Comparison of ENCODE assay signal across 8 mouse cellular contexts in the genomic region with DNA sequence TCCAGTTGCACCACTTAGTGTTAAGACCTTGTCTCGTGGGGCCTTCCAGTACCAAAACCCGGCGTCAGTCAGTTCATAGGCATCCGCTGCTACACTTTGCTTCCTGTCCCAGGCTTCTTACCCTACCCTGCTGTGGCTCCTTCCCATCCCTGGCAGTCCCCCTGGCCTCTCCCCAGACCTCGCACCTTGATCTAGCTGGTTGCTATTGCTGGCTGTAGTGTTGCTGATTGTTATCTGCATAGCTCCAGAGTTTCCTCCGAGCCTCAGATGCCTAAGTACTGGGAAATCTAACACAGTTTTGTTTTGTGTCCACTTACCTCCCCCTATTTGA. TPM values are rescaled to one million over a fixed set of nuclear protein-coding genes. Genes with fewer than 3 reads are reported as not detected.
DNase-seq lines count a peak whose midpoint lies in the region; ATAC-seq and TF ChIP-seq lines count a peak whose summit lies in the region.

No protein-coding gene starts in this region.

- H3K4me3 ChIP-seq in G1E (ENCODE audit: low read depth, low read length) = peak overlapping the region; percentile 91
- H3K4me3 ChIP-seq in forebrain, embryonic 16.5 days (replicated peaks; ENCODE audit: low read length) = peak overlapping the region; percentile 93
- peak overlapping the region; percentile 91 for H3K4me3 ChIP-seq in kidney, postnatal 0 days (replicated peaks; ENCODE audit: low read depth, low read length)
- H3K4me3 ChIP-seq in midbrain, embryonic 15.5 days = peak overlapping the region; percentile 94

- H3K9me3 ChIP-seq in G1E (replicated peaks) = no peaks in the 10 kb centered on the region
- no peaks in the 10 kb centered on the region for H3K9me3 ChIP-seq in forebrain, embryonic 16.5 days (ENCODE audit: control insufficient read depth, low read length)
- no peaks in the 10 kb centered on the region for H3K9me3 ChIP-seq in kidney, postnatal 0 days (replicated peaks; ENCODE audit: low read length)
- no peaks in the 10 kb centered on the region for H3K9me3 ChIP-seq in midbrain, embryonic 15.5 days

- no peaks in the 10 kb centered on the region for H3K27me3 ChIP-seq in G1E (ENCODE audit: insufficient read depth, low read length)
- no peaks in the 10 kb centered on the region for H3K27me3 ChIP-seq in forebrain, embryonic 16.5 days (replicated peaks; ENCODE audit: control insufficient read depth, insufficient read depth, low read length)
- H3K27me3 ChIP-seq in kidney, postnatal 0 days (ENCODE audit: insufficient read depth, low read length) = no peaks in the 10 kb centered on the region
- H3K27me3 ChIP-seq in midbrain, embryonic 15.5 days (replicated peaks) = no peaks in the 10 kb centered on the region

- H3K4me1 ChIP-seq in G1E (ENCODE audit: insufficient read depth, low read depth, low read length) = peaks cover 41% of the 10 kb centered on the region
- peaks cover 27% of the 10 kb centered on the region for H3K4me1 ChIP-seq in forebrain, embryonic 16.5 days (replicated peaks; ENCODE audit: control insufficient read depth, insufficient read depth, low read length)
- H3K4me1 ChIP-seq in kidney, postnatal 0 days (replicated peaks; ENCODE audit: insufficient read depth, low read length) = peaks cover 12% of the 10 kb centered on the region; the same call in 1 of the 2 replicates
- H3K4me1 ChIP-seq in midbrain, embryonic 15.5 days = peaks cover 36% of the 10 kb centered on the region

- no peak for ATAC-seq in G1E (ENCODE audit: extremely low read depth, insufficient number of reproducible peaks, low FRiP score, poor library complexity, severe bottlenecking)
- no peak for ATAC-seq in forebrain, embryonic 16.5 days
- no peak for ATAC-seq in kidney, postnatal 0 days (replicated peaks; ENCODE audit: low FRiP score, low read depth)
- ATAC-seq in midbrain, embryonic 15.5 days (replicated peaks) = no peak

- TF ChIP-seq CTCF in G1E (IDR thresholded peaks at IDR 0.05; ENCODE audit: low read depth, low read length) = no peak
- no peak for TF ChIP-seq CTCF in kidney, postnatal 0 days (IDR thresholded peaks at IDR 0.05; ENCODE audit: low read depth)

- H3K9ac ChIP-seq in forebrain, embryonic 16.5 days (replicated peaks; ENCODE audit: low read depth, low read length) = peak overlapping the region; percentile 91
- H3K9ac ChIP-seq in kidney, postnatal 0 days (ENCODE audit: low read depth, low read length) = peak overlapping the region; percentile 89
- peak overlapping the region; percentile 81; the same call in 1 of the 2 replicates for H3K9ac ChIP-seq in midbrain, embryonic 15.5 days

- H3K36me3 ChIP-seq in G1E (replicated peaks) = peaks cover 34% of the 10 kb centered on the region
- H3K36me3 ChIP-seq in forebrain, embryonic 16.5 days (ENCODE audit: control insufficient read depth, insufficient read depth) = no peaks in the 10 kb centered on the region
- no peaks in the 10 kb centered on the region for H3K36me3 ChIP-seq in kidney, postnatal 0 days (ENCODE audit: insufficient read depth, low read length)
- H3K36me3 ChIP-seq in midbrain, embryonic 15.5 days (replicated peaks) = no peaks in the 10 kb centered on the region

- peak; percentile 41 for DNase-seq in cerebellum, adult 11-12 months
- no peak for DNase-seq in cerebellum, postnatal 10 days
- peak; percentile 19 for DNase-seq in G1E (ENCODE audit: low spot score)
- DNase-seq in kidney, postnatal 0 days (ENCODE audit: low spot score) = peak; percentile 10
- DNase-seq in right cerebral cortex, postnatal 14 days = no peak
- DNase-seq in layer of hippocampus, adult 8-10 months (ENCODE audit: low spot score in 2 of 2) = no peak

- peak overlapping the region; percentile 90 for H3K4me2 ChIP-seq in forebrain, embryonic 16.5 days (ENCODE audit: low read length)
- H3K4me2 ChIP-seq in kidney, postnatal 0 days (ENCODE audit: low read length) = peak overlapping the region; percentile 96
- H3K4me2 ChIP-seq in midbrain, embryonic 15.5 days = peak overlapping the region; percentile 83

- no peak overlapping the region for H3K27ac ChIP-seq in forebrain, embryonic 16.5 days (ENCODE audit: low read length)
- H3K27ac ChIP-seq in kidney, postnatal 0 days = peak overlapping the region; percentile 88; the same call in 1 of the 2 replicates
- no peak overlapping the region for H3K27ac ChIP-seq in midbrain, embryonic 15.5 days

- 29% methylated on average over 6 of the region's 6 CpGs for WGBS in forebrain, embryonic 16.5 days
- WGBS in kidney, postnatal 0 days = 6% methylated on average over 6 of the region's 6 CpGs
- WGBS in midbrain, embryonic 15.5 days = 33% methylated on average over 6 of the region's 6 CpGs

RNA-seq across cellular contexts. Expression of a gene that starts 0.2 kb away (rescaled TPM):
- total RNA-seq in G1E (2014; fragmentation: Nextera tagmentation) (33.6 and 48.0 TPM in 2 replicates), G1E (2017) (71.2 and 71.6 TPM in 2 replicates)
- polyA plus RNA-seq in G1E (2012) = 55.1 and 56.4 TPM in 2 replicates
- polyA plus RNA-seq in forebrain, embryonic 16.5 days (2015; fragmentation: Nextera tagmentation; extraction: Ambion mirVana) = 50.5 and 53.4 TPM in 2 replicates
- 41.2 and 44.2 TPM in 2 replicates for polyA plus RNA-seq in kidney, postnatal 0 days (2015; fragmentation: Nextera tagmentation; extraction: Ambion mirVana)
- polyA plus RNA-seq in midbrain, embryonic 15.5 days (2015; fragmentation: Nextera tagmentation; extraction: Ambion mirVana) = 47.5 and 48.9 TPM in 2 replicates
- 10 to 100 TPM; 25.9 to 28.8 (median 26.8) TPM for total RNA-seq in layer of hippocampus, adult 8-10 months (2022)

RNA-seq across cellular contexts. Expression of a gene that starts 1.5 kb away (rescaled TPM):
- 34.1 and 38.5 TPM in 2 replicates for total RNA-seq in G1E (2014; fragmentation: Nextera tagmentation)
- 24.3 and 25.6 TPM in 2 replicates for total RNA-seq in G1E (2017)
- 10.2 and 16.9 TPM in 2 replicates for polyA plus RNA-seq in G1E (2012)
- polyA plus RNA-seq in forebrain, embryonic 16.5 days (2015; fragmentation: Nextera tagmentation; extraction: Ambion mirVana) = 28.7 and 29.7 TPM in 2 replicates
- 18.3 and 19.2 TPM in 2 replicates for polyA plus RNA-seq in kidney, postnatal 0 days (2015; fragmentation: Nextera tagmentation; extraction: Ambion mirVana)
- 23.6 and 25.9 TPM in 2 replicates for polyA plus RNA-seq in midbrain, embryonic 15.5 days (2015; fragmentation: Nextera tagmentation; extraction: Ambion mirVana)
- total RNA-seq in layer of hippocampus, adult 8-10 months (2022) = 10 to 100 TPM; 42.0 to 50.6 (median 46.2) TPM

RNA-seq across cellular contexts. Expression of a gene that starts 36.0 kb away (rescaled TPM):
- total RNA-seq in G1E (2014; fragmentation: Nextera tagmentation) (52.1 and 55.7 TPM in 2 replicates), G1E (2017) (42.0 and 57.6 TPM in 2 replicates)
- polyA plus RNA-seq in G1E (2012) = 56.3 and 62.0 TPM in 2 replicates
- polyA plus RNA-seq in forebrain, embryonic 16.5 days (2015; fragmentation: Nextera tagmentation; extraction: Ambion mirVana) = 103 TPM in 2 replicates
- 77.4 and 80.7 TPM in 2 replicates for polyA plus RNA-seq in kidney, postnatal 0 days (2015; fragmentation: Nextera tagmentation; extraction: Ambion mirVana)
- polyA plus RNA-seq in midbrain, embryonic 15.5 days (2015; fragmentation: Nextera tagmentation; extraction: Ambion mirVana) = 97.5 and 101 TPM in 2 replicates
- total RNA-seq in layer of hippocampus, adult 8-10 months (2022) = 10 to 100 TPM; 69.5 to 79.9 (median 74.5) TPM

RNA-seq across cellular contexts. Expression of a gene that starts 50.7 kb away (rescaled TPM):
- total RNA-seq in G1E (2014; fragmentation: Nextera tagmentation) (0.08 and 0.10 TPM in 2 replicates), G1E (2017) (0.05 and 0.17 TPM in 2 replicates)
- 0.03 TPM in 1 of 2 replicates, not detected in the other for polyA plus RNA-seq in G1E (2012)
- polyA plus RNA-seq in forebrain, embryonic 16.5 days (2015; fragmentation: Nextera tagmentation; extraction: Ambion mirVana) = 0.08 and 0.15 TPM in 2 replicates
- 0.13 and 0.19 TPM in 2 replicates for polyA plus RNA-seq in kidney, postnatal 0 days (2015; fragmentation: Nextera tagmentation; extraction: Ambion mirVana)
- polyA plus RNA-seq in midbrain, embryonic 15.5 days (2015; fragmentation: Nextera tagmentation; extraction: Ambion mirVana) = 0.05 and 0.12 TPM in 2 replicates
- under 1 TPM; 0.07 to 0.20 (median 0.14) TPM for total RNA-seq in layer of hippocampus, adult 8-10 months (2022)

Comparison
In these comparisons a context has a peak if more than half of its experiments do, and no peak if none do; other contexts are left out.
1. DNase-seq: peak in cerebellum, adult 11-12 months (single experiment), G1E (single experiment) and kidney, postnatal 0 days (single experiment); none in cerebellum, postnatal 10 days (0 of 2), right cerebral cortex, postnatal 14 days (single experiment) and layer of hippocampus, adult 8-10 months (0 of 2).
2. Peak in every context shown above with its lines, with median percentiles within 50 percentile points of each other: H3K4me3 ChIP-seq, H3K4me2 ChIP-seq and H3K9ac ChIP-seq.